Mouse (Mus musculus): Measurements from ENCODE around the gene Adamts9.

The Adamts9 gene

GRCm38 (mm10) chr6:92943057-92943781 lies at the start of gene Adamts9:
Gene Adamts9 (minus strand): TSS chr6:92943492.
- DNase-seq (ENCODE audit: inconsistent ontology term) = peak; percentile 91

- DNase-seq (ENCODE audit: inconsistent ontology term) = peak; percentile 30
These were observed 48.3 kb upstream of the Adamts9 start for GRCm38 (mm10) chr6:92991616-92992015.

GRCm38 (mm10) chr6:92988620-92988998 lies 45.3 kb upstream of the Adamts9 start:
- DNase-seq (ENCODE audit: inconsistent ontology term) = no peak

GRCm38 (mm10) chr6:92987846-92988619 lies 44.7 kb upstream of the Adamts9 start:
- DNase-seq (ENCODE audit: inconsistent ontology term) = no peak

GRCm38 (mm10) chr6:92987366-92987765 lies 44.1 kb upstream of the Adamts9 start:
- no peak for DNase-seq (ENCODE audit: inconsistent ontology term)

- no peak for DNase-seq (ENCODE audit: inconsistent ontology term)
These were observed 40.1 kb upstream of the Adamts9 start for GRCm38 (mm10) chr6:92983421-92983820.

- DNase-seq (ENCODE audit: inconsistent ontology term) = peak; percentile 45
These were observed 38.3 kb upstream of the Adamts9 start for GRCm38 (mm10) chr6:92981451-92982186.

GRCm38 (mm10) chr6:92973340-92973739 lies 30.0 kb upstream of the Adamts9 start:
- no peak for DNase-seq (ENCODE audit: inconsistent ontology term)

GRCm38 (mm10) chr6:92968718-92969117 lies 25.4 kb upstream of the Adamts9 start:
- DNase-seq (ENCODE audit: inconsistent ontology term) = no peak

- DNase-seq (ENCODE audit: inconsistent ontology term) = no peak
These were observed 24.9 kb upstream of the Adamts9 start for GRCm38 (mm10) chr6:92968216-92968615.

- DNase-seq (ENCODE audit: inconsistent ontology term) = no peak
These were observed 19.7 kb upstream of the Adamts9 start for GRCm38 (mm10) chr6:92962966-92963365.

GRCm38 (mm10) chr6:92960997-92961396 lies 17.7 kb upstream of the Adamts9 start:
- no peak for DNase-seq (ENCODE audit: inconsistent ontology term)

GRCm38 (mm10) chr6:92959416-92959815 lies 16.1 kb upstream of the Adamts9 start:
- DNase-seq (ENCODE audit: inconsistent ontology term) = no peak

GRCm38 (mm10) chr6:92947337-92948042 lies 4.2 kb upstream of the Adamts9 start:
- DNase-seq (ENCODE audit: inconsistent ontology term) = no peak

GRCm38 (mm10) chr6:92944711-92945110 lies 1.4 kb upstream of the Adamts9 start:
- DNase-seq (ENCODE audit: inconsistent ontology term) = no peak

GRCm38 (mm10) chr6:92944048-92944685 lies 875 bp upstream of the Adamts9 start:
- no peak for DNase-seq (ENCODE audit: inconsistent ontology term)

- peak; percentile 56 for DNase-seq (ENCODE audit: inconsistent ontology term)
These were observed 1.4 kb downstream of the Adamts9 start for GRCm38 (mm10) chr6:92941756-92942420.

- DNase-seq (ENCODE audit: inconsistent ontology term) = peak; percentile 89
These were observed 2.0 kb downstream of the Adamts9 start for GRCm38 (mm10) chr6:92941281-92941731.

- peak; percentile 48 for DNase-seq (ENCODE audit: inconsistent ontology term)
These were observed 2.8 kb downstream of the Adamts9 start for GRCm38 (mm10) chr6:92940191-92941131.

All from Muller cell, postnatal 12 days (primary cell).